Mouse (Mus musculus): ENCODE measurements around the gene Tube1. TPM values are rescaled to one million over a fixed set of nuclear protein-coding genes. Genes with fewer than 3 reads are reported as not detected.

Tube1 gene
- 6.1 and 8.3 TPM in 2 replicates for polyA plus RNA-seq (2015; fragmentation: Nextera tagmentation; extraction: Ambion mirVana)

DNA sequence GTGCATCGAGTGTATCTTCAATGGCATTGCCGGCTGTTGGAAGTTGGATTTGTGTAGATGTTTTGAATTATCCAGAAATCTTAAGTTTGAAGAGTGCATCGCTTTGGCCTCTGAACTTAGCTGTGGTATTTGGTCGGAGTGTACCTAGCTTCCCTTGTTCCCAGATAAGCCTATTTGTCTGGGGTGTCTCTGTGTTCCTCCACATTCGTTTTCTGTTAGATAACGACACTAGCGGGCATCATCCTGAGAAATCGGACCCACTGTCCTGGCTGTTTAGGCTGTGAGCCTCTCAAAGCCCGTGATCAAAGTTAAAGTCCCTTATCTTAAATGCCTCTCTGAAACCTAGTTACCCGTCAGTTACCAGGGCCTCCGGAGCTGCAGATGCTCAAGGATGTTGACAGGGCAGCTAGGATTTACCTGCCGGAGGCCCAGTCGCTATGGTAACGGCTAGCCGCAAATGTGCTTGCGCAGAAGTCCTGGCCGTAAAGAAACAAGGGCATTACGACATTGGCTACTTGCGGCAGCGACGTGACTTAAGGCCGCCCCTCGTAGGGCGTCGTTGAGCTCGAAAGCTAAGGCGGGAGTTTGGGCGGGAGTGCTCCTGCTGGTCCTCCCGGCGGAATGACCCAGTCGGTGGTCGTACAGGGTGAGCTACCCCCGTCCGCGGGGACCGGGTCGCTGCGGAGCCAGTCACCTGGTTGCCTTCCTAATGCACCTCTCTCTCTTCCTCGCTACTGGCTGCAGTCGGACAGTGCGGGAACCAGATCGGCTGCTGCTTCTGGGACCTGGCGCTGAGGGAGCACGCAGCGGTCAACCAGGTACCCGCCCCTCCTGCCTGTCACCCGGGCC is at the start of gene Tube1, which contains the start of gene Fam229b:
TSS of gene Tube1 (plus strand) at position 515 of the 849 bp plus-strand sequence.
TSS of gene Fam229b (minus strand) at position 453 of the 849 bp plus-strand sequence.
- H3K27me3 ChIP-seq (ENCODE audit: insufficient read depth, low read length) = no peaks in the 10 kb centered on the region
- peak within 1 kb of the TSS; percentile 64 for H3K4me3 ChIP-seq (replicated peaks; ENCODE audit: low read depth, low read length)
- H3K27ac ChIP-seq = no peak within 1 kb of the TSS
- H3K9ac ChIP-seq (ENCODE audit: low read depth, low read length) = peak within 1 kb of the TSS; percentile 60
- H3K36me3 ChIP-seq (ENCODE audit: insufficient read depth, low read length) = no peaks in the 10 kb centered on the region
- 5% methylated on average over 47 of the region's 47 CpGs for WGBS
- TF ChIP-seq CTCF (IDR thresholded peaks at IDR 0.05; ENCODE audit: low read depth) = no peak
- DNase-seq (ENCODE audit: low spot score) (peak; percentile 99), ATAC-seq (replicated peaks; ENCODE audit: low FRiP score, low read depth) (peak; percentile 93)
- H3K4me2 ChIP-seq (ENCODE audit: low read length) = peak within 1 kb of the TSS; percentile 92
- no peaks in the 10 kb centered on the region for H3K4me1 ChIP-seq (replicated peaks; ENCODE audit: insufficient read depth, low read length)
- H3K9me3 ChIP-seq (replicated peaks; ENCODE audit: low read length) = no peaks in the 10 kb centered on the region

DNA sequence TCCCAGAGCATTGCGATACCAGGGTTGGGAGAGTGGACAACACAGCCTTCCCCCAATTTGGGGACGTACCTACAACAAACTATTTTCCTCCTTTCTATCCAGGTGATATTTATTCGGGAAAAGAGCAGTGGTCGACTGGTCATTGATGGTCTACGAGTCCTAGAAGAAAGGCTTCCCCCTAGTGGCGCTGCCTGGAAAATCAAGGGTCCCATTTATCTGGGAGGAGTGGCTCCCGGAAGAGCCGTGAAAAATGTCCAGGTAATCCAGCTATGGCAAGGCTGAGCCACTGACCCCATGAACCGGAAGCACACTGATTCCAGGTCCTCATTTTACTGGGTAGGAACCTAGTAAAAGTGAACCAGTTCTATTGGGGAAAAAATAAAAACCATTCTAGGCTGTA is 36.8 kb upstream of the Tube1 start:
- H3K9ac ChIP-seq (ENCODE audit: low read depth, low read length) = no peak overlapping the region
- peaks cover 2% of the 10 kb centered on the region; the same call in 1 of the 2 replicates for H3K36me3 ChIP-seq (ENCODE audit: insufficient read depth, low read length)
- H3K4me3 ChIP-seq (replicated peaks; ENCODE audit: low read depth, low read length) = no peak overlapping the region
- ATAC-seq (replicated peaks; ENCODE audit: low FRiP score, low read depth) (no peak), DNase-seq (ENCODE audit: low spot score) (peak; percentile 6)
- peak; percentile 57 for TF ChIP-seq CTCF (IDR thresholded peaks at IDR 0.05; ENCODE audit: low read depth)
- H3K27me3 ChIP-seq (ENCODE audit: insufficient read depth, low read length) = no peaks in the 10 kb centered on the region
- H3K4me2 ChIP-seq (ENCODE audit: low read length) = no peak overlapping the region
- H3K4me1 ChIP-seq (replicated peaks; ENCODE audit: insufficient read depth, low read length) = no peaks in the 10 kb centered on the region
- no peak overlapping the region for H3K27ac ChIP-seq
- no peaks in the 10 kb centered on the region for H3K9me3 ChIP-seq (replicated peaks; ENCODE audit: low read length)
- 87% methylated on average over 9 of the region's 9 CpGs for WGBS

DNA sequence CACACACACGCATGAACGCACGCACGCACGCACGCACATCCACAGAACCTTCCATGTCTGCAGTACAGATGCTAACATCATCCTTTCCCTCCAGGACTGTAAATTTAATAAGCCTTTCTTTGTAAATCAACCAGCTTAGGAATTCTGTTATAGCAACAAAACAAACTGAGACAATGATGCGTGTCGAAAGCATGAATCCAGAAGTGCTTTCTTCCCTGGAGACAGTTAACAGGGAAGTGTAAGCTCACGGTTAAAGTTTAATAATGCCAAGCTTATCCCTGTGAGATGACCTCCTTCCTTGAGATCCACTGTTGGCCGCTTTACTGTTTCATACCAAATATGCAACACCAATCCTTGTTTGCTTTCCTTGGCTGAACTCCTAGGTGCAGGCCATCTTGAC is 35.0 kb upstream of the Tube1 start:
- Histone ChIP-seq H3K4me1 (replicated peaks; ENCODE audit: insufficient read depth, low read length) (no peaks in the 10 kb centered on the region), H3K27ac (no peak overlapping the region), H3K9ac (ENCODE audit: low read depth, low read length) (no peak overlapping the region), H3K4me2 (ENCODE audit: low read length) (no peak overlapping the region), H3K9me3 (replicated peaks; ENCODE audit: low read length) (no peaks in the 10 kb centered on the region), H3K27me3 (ENCODE audit: insufficient read depth, low read length) (no peaks in the 10 kb centered on the region), H3K36me3 (ENCODE audit: insufficient read depth, low read length) (no peaks in the 10 kb centered on the region), H3K4me3 (replicated peaks; ENCODE audit: low read depth, low read length) (no peak overlapping the region)
- ATAC-seq (replicated peaks; ENCODE audit: low FRiP score, low read depth) = no peak
- no peak for TF ChIP-seq CTCF (IDR thresholded peaks at IDR 0.05; ENCODE audit: low read depth)
- DNase-seq (ENCODE audit: low spot score) = no peak
- WGBS = 87% methylated on average over 10 of the region's 10 CpGs

DNA sequence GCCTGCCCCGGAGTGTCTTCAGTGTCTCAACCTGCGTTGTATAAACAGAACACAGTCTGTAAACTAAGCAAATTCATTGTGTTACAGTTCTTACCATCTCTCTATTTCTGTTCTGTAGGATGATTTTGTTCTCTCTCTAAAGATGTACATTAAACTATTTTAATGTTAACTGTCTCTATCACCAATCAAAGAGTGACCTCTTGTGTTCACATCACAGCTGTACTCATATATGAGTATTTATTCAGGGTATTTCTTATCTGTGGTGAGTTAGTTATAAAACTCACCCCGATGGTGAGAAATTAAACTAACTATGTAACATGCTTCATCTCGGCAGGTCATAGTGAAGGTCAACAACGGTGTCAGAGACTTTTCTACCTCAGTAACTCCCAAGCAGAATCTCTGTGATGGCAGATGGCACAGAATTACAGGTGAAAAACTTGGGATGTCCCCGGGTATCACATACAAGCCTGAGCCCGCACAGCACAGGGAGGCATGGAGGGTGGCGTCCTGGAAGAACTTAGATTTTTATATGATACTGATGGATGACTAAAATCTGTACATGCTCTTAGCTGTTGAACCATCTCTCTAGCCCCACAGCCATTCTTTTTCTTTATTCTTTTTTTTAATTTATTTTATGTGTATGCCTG is 28.9 kb upstream of the Tube1 start:
- no peak overlapping the region for H3K4me2 ChIP-seq (ENCODE audit: low read length)
- 89% methylated on average over 8 of the region's 8 CpGs for WGBS
- H3K27me3 ChIP-seq (ENCODE audit: insufficient read depth, low read length) = no peaks in the 10 kb centered on the region
- H3K4me3 ChIP-seq (replicated peaks; ENCODE audit: low read depth, low read length) = no peak overlapping the region
- H3K36me3 ChIP-seq (ENCODE audit: insufficient read depth, low read length) = 0 out of 2 replicates have a peak, but pooled peaks cover 5% of the 10 kb centered on the region
- H3K4me1 ChIP-seq (replicated peaks; ENCODE audit: insufficient read depth, low read length) = no peaks in the 10 kb centered on the region
- DNase-seq (ENCODE audit: low spot score) (no peak), ATAC-seq (replicated peaks; ENCODE audit: low FRiP score, low read depth) (no peak)
- H3K9ac ChIP-seq (ENCODE audit: low read depth, low read length) = no peak overlapping the region
- H3K9me3 ChIP-seq (replicated peaks; ENCODE audit: low read length) = no peaks in the 10 kb centered on the region
- no peak for TF ChIP-seq CTCF (IDR thresholded peaks at IDR 0.05; ENCODE audit: low read depth)
- no peak overlapping the region for H3K27ac ChIP-seq

DNA sequence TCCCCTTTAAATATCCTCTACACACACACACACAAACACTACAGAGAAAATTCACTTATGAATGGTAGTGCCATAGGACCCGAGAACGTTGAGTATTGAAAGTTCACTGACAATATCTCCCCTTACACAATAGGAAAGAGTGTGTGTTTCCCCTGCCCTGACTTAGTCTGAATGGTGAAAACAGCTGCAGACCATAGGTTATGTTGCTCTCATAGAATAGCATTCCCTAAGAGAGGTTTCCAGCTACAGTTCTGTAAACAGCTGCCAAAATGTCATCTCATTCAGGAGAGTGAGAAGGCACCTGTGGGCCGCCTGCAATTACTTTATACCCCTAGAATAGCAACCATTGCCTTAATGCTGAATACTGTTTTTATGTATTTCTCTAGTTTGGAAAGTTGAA is 27.4 kb upstream of the Tube1 start:
- Histone ChIP-seq H3K27ac (no peak overlapping the region), H3K36me3 (ENCODE audit: insufficient read depth, low read length) (peaks cover 14% of the 10 kb centered on the region; the same call in 1 of the 2 replicates), H3K9ac (ENCODE audit: low read depth, low read length) (no peak overlapping the region), H3K4me3 (replicated peaks; ENCODE audit: low read depth, low read length) (no peak overlapping the region), H3K27me3 (ENCODE audit: insufficient read depth, low read length) (no peaks in the 10 kb centered on the region), H3K9me3 (replicated peaks; ENCODE audit: low read length) (no peaks in the 10 kb centered on the region), H3K4me1 (replicated peaks; ENCODE audit: insufficient read depth, low read length) (no peaks in the 10 kb centered on the region), H3K4me2 (ENCODE audit: low read length) (no peak overlapping the region)
- ATAC-seq (replicated peaks; ENCODE audit: low FRiP score, low read depth) (no peak), DNase-seq (ENCODE audit: low spot score) (no peak)
- WGBS = 76% methylated on average over 3 of the region's 3 CpGs
- no peak for TF ChIP-seq CTCF (IDR thresholded peaks at IDR 0.05; ENCODE audit: low read depth)

DNA sequence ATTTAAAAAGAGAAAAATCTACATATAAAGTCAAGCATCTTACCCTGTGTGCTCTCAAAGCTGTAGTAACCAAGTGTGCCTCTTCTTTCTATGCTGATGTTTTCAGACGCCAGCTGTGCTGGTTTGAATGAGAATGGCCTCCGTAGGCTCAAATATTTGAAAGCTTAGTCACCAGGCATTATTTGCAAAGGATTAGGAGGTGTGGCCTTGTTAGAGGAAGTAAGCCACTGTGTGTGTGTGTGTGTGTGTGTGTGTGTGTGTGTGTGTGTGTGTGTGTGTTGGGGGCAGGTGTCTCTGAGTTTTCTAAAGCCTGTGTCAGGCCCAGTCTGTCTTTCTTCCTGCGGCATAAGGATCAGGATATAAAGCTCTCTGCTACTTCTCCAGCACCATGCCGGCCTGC is 26.8 kb upstream of the Tube1 start:
- ATAC-seq (replicated peaks; ENCODE audit: low FRiP score, low read depth) = no peak
- 68% methylated on average over 4 of the region's 4 CpGs for WGBS

More for the DNA sequence above, 26.8 kb upstream of the Tube1 start:
- no peak overlapping the region for H3K9ac ChIP-seq (ENCODE audit: low read depth, low read length)
- no peak for TF ChIP-seq CTCF (IDR thresholded peaks at IDR 0.05; ENCODE audit: low read depth)
- H3K4me2 ChIP-seq (ENCODE audit: low read length) = no peak overlapping the region
- H3K4me3 ChIP-seq (replicated peaks; ENCODE audit: low read depth, low read length) = no peak overlapping the region
- no peak overlapping the region for H3K27ac ChIP-seq
- no peaks in the 10 kb centered on the region for H3K4me1 ChIP-seq (replicated peaks; ENCODE audit: insufficient read depth, low read length)
- peaks cover 14% of the 10 kb centered on the region; the same call in 1 of the 2 replicates for H3K36me3 ChIP-seq (ENCODE audit: insufficient read depth, low read length)
- no peaks in the 10 kb centered on the region for H3K9me3 ChIP-seq (replicated peaks; ENCODE audit: low read length)
- DNase-seq (ENCODE audit: low spot score) = no peak
- H3K27me3 ChIP-seq (ENCODE audit: insufficient read depth, low read length) = no peaks in the 10 kb centered on the region
